Mouse (Mus musculus) cerebellum, adult 2 months (tissue): ENCODE measurements around the gene Slc32a1.

ENCODE experiments used
- CTCF ChIP-seq: fragments of 200-500 bp; IDR thresholded peaks from 2 replicates; pipeline ENCODE4 v1.5.1; 2011; ENCODE audit warnings: low read depth, mild to moderate bottlenecking, control low read depth, low read length, moderate library complexity, borderline replicate concordance; ENCODE audit not compliant: insufficient read depth
- POLR2A ChIP-seq: fragments of 200-500 bp; IDR thresholded peaks from 2 replicates; pipeline ENCODE4 v1.6.1; 2011; ENCODE audit warnings: low read length, control low read depth, borderline replicate concordance; ENCODE audit not compliant: insufficient read depth

DNA sequence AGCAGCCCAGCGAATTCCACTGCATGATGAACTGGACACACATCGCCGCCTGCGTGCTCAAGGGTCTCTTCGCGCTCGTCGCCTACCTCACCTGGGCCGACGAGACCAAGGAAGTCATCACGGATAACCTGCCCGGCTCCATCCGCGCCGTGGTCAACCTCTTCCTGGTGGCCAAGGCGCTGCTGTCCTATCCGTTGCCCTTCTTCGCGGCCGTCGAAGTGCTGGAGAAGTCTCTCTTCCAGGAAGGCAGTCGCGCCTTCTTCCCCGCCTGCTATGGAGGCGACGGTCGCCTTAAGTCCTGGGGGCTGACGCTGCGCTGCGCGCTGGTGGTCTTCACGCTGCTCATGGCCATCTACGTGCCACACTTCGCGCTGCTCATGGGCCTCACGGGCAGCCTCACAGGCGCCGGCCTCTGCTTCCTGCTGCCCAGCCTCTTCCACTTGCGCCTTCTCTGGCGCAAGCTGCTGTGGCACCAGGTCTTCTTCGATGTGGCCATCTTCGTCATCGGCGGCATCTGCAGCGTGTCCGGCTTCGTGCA, 3.9 kb downstream of the Slc32a1 start:
- no peak for TF ChIP-seq CTCF
- no peak for TF ChIP-seq POLR2A
